Mouse (Mus musculus): ENCODE data around the gene Nell2.
A peak's percentile ranks its signal among the peaks of the same experiment; 100 is the strongest.

The Nell2 gene

GRCm38 (mm10) chr15:95473976-95474375, 54.4 kb downstream of the Nell2 start:
- no peak for DNase-seq (ENCODE audit: low spot score)

GRCm38 (mm10) chr15:95467195-95467594, 61.2 kb downstream of the Nell2 start:
- no peak for DNase-seq (ENCODE audit: low spot score)

GRCm38 (mm10) chr15:95460041-95460566, 68.3 kb downstream of the Nell2 start:
- no peak for DNase-seq (ENCODE audit: low spot score)

GRCm38 (mm10) chr15:95444586-95444985, 83.8 kb downstream of the Nell2 start:
- no peak for DNase-seq (ENCODE audit: low spot score)

GRCm38 (mm10) chr15:95437740-95438139, 90.6 kb downstream of the Nell2 start:
- DNase-seq (ENCODE audit: low spot score): no peak

GRCm38 (mm10) chr15:95436261-95436660, 92.1 kb downstream of the Nell2 start:
- DNase-seq (ENCODE audit: low spot score): no peak

GRCm38 (mm10) chr15:95431156-95431799, 97.1 kb downstream of the Nell2 start:
- no peak for DNase-seq (ENCODE audit: low spot score)

GRCm38 (mm10) chr15:95430000-95430399, 98.4 kb downstream of the Nell2 start:
- no peak for DNase-seq (ENCODE audit: low spot score)

- DNase-seq (ENCODE audit: low spot score): no peak
Observed at GRCm38 (mm10) chr15:95428003-95428663, 100.2 kb downstream of the Nell2 start.

GRCm38 (mm10) chr15:95425085-95425484, 103.3 kb downstream of the Nell2 start:
- no peak for DNase-seq (ENCODE audit: low spot score)

- DNase-seq (ENCODE audit: low spot score): no peak
Observed at GRCm38 (mm10) chr15:95422226-95422950, 106.0 kb downstream of the Nell2 start.

- DNase-seq (ENCODE audit: low spot score): no peak
Observed at GRCm38 (mm10) chr15:95418641-95419040, 109.7 kb downstream of the Nell2 start.

GRCm38 (mm10) chr15:95411949-95412741, 116.2 kb downstream of the Nell2 start:
- DNase-seq (ENCODE audit: low spot score): no peak

GRCm38 (mm10) chr15:95410213-95410843, 118.0 kb downstream of the Nell2 start:
- no peak for DNase-seq (ENCODE audit: low spot score)

- DNase-seq (ENCODE audit: low spot score): no peak
Observed at GRCm38 (mm10) chr15:95390347-95390746, 138.0 kb downstream of the Nell2 start.

GRCm38 (mm10) chr15:95388950-95389349, 139.4 kb downstream of the Nell2 start:
- no peak for DNase-seq (ENCODE audit: low spot score)

GRCm38 (mm10) chr15:95380859-95381258, 147.5 kb downstream of the Nell2 start:
- DNase-seq (ENCODE audit: low spot score): no peak

- peak; percentile 32 for DNase-seq (ENCODE audit: low spot score)
Observed at GRCm38 (mm10) chr15:95370720-95371395, 157.5 kb downstream of the Nell2 start.

- DNase-seq (ENCODE audit: low spot score): no peak
Observed at GRCm38 (mm10) chr15:95368185-95368584, 160.2 kb downstream of the Nell2 start.

- DNase-seq (ENCODE audit: low spot score): no peak
Observed at GRCm38 (mm10) chr15:95366506-95366905, 161.9 kb downstream of the Nell2 start.

- DNase-seq (ENCODE audit: low spot score): no peak
Observed at GRCm38 (mm10) chr15:95354806-95355205, 173.6 kb downstream of the Nell2 start.
